Mouse (Mus musculus) megakaryocyte, embryonic 14.5 days (primary cell): ENCODE measurements around the gene Adap1.

ENCODE experiments used
- FLI1 ChIP-seq: IDR thresholded peaks from 2 replicates; pipeline ENCODE4 v1.6.1; 2012; ENCODE audit warnings: low read length, inconsistent platforms, mixed read lengths
- GATA1 ChIP-seq: IDR thresholded peaks from 3 replicates; pipeline ENCODE4 v1.6.1; 2012; ENCODE audit warnings: mixed read lengths, low read length, inconsistent platforms, borderline replicate concordance

- TF ChIP-seq GATA1 = no peak
- TF ChIP-seq FLI1 = no peak
Measured at GRCm38 (mm10) chr5:139330766-139331165, 5.3 kb upstream of the Adap1 start.
